Mouse (Mus musculus): ENCODE measurements around the gene Lca5l.

Gene Lca5l

DNA sequence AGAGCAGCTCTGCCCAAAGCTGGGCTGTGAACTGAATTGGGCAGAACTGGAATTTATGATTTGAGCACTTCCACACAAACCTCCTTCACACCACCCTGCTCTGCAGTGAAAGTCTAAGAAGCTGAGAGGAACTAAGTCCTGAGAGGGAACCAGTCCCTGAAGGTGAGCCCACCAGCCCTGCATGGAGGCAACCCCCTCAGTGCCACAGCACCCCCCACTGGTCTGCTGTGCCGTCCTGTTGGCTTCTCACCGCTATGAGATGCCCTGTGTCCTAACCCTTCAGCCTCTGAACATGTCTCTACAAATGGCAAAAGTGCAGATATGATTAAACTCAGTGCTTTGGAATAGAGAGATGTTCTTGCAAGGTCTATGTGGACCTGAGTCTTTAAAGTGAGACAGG is 79.3 kb downstream of the Lca5l start:
- DNase-seq, result no peak

DNA sequence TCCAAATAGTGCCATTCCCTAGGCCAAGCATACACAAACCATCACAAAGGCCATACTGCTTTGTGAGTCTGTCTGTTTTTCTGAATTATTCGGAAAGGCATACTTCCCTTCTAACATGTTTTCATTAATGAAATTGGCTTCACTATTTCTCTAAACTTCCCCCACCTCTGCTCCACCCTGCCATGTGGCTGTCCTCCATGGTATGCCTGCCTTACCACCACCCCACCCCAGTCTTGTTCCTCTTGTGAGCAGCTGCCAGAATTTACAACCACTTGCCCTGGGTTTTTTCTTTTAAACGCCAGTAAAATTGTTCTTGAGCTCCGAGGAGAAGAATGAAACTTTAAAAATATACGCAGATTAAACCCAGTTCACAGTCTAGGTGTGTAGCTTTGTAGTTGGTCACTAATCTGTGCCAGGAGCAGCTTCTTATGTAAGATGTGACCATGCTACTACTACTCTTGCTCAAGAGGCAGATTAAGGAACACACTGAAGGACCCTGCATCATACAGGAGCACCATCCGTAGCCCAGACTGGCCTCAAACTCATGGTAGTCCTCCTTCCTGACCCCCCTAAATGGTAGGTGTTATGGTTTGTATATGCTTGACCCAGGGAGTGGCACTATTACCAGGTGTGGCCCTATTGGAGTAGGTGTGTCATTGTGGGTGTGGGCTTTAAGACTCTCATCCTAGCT is 81.3 kb downstream of the Lca5l start:
- no peak for DNase-seq

DNA sequence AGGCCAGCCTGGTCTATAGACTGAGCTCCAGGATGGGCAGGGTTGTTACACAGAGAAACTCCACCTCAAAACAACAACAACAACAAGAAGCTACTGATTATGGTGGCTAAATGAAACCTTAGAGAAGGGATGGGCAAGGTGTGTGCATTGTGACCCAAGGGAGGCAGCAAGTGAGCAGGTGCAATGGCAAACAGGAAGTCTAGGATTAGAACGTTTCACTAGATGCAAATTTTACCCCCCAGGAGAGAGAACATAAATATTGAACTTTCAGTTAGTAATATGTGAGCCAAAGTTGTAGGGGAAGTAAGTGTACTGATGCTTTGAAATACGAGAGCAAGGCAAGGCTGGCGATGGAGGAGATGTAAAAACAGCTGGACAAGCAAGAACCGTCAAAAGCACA is 82.4 kb downstream of the Lca5l start:
- DNase-seq, result no peak

Measured in kidney, adult 8-10 months (tissue).